24 mouse cellular contexts compared by ENCODE assay signal in the genomic region with DNA sequence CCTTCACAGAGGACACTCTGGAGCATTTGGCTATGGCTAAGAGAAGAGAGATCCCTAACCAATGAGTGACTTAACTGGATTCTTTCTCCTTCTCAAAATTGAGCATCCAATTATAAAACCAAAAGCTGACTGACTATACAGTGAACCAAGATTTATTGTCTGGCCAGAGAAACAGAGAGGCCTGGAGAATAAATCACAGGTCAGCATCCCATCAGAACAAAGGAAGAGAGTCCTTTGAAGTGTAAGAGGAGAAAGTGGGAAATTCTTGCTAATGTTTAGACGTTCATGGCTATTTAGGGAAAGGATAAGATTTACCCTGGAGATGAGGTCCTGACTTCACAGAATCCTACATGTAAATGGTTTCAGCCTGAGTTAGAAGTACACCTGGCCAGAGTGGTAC.
"Had no signal": no experiment of that assay in that cellular context is flagged by ENCODE, and none has a peak within 500 bp of the region (broad histone marks: within the 10 kb centered on the region; RNA-seq: fewer than 3 reads in every experiment).

No protein-coding gene starts in this region.

- H3K4me3 ChIP-seq: heart, embryonic 10.5 days; heart, embryonic 12.5 days; hindbrain, embryonic 10.5 days; hindbrain, embryonic 12.5 days; intestine, embryonic 15.5 days; left cerebral cortex, adult 2 months; limb, embryonic 10.5 days; limb, embryonic 12.5 days; liver, embryonic 13.5 days; liver, embryonic 15.5 days had no signal

- H3K9me3 ChIP-seq: heart, embryonic 10.5 days; heart, embryonic 12.5 days; hindbrain, embryonic 10.5 days; hindbrain, embryonic 12.5 days; intestine, embryonic 15.5 days; limb, embryonic 10.5 days; limb, embryonic 12.5 days; liver, embryonic 13.5 days; liver, embryonic 15.5 days had no signal

- H3K4me1 ChIP-seq: heart, embryonic 10.5 days; heart, embryonic 12.5 days; hindbrain, embryonic 10.5 days; hindbrain, embryonic 12.5 days; intestine, embryonic 15.5 days; liver, embryonic 13.5 days; liver, embryonic 15.5 days had no signal

- H3K4me2 ChIP-seq: heart, embryonic 12.5 days; hindbrain, embryonic 12.5 days; hindbrain, embryonic 14.5 days; intestine, embryonic 15.5 days; limb, embryonic 12.5 days; liver, embryonic 11.5 days; liver, embryonic 13.5 days; liver, embryonic 15.5 days had no signal

- H3K27ac ChIP-seq: heart, embryonic 10.5 days; hindbrain, embryonic 10.5 days; hindbrain, embryonic 12.5 days; hindbrain, embryonic 14.5 days; intestine, embryonic 15.5 days; left cerebral cortex, adult 2 months; limb, embryonic 10.5 days; limb, embryonic 12.5 days; liver, embryonic 13.5 days; liver, embryonic 15.5 days had no signal

- H3K27me3 ChIP-seq: heart, embryonic 12.5 days; hindbrain, embryonic 12.5 days; intestine, embryonic 15.5 days; limb, embryonic 12.5 days; liver, embryonic 13.5 days; liver, embryonic 15.5 days had no signal

- H3K9ac ChIP-seq: heart, embryonic 12.5 days; hindbrain, embryonic 12.5 days; hindbrain, embryonic 14.5 days; intestine, embryonic 15.5 days; limb, embryonic 12.5 days; liver, embryonic 13.5 days; liver, embryonic 15.5 days; liver, postnatal 0 days had no signal

- ATAC-seq: inflammation-experienced regulatory T-cells, adult 6 months; intestine, embryonic 15.5 days; intestine, postnatal 0 days; liver, postnatal 0 days had no signal

- H3K36me3 ChIP-seq: heart, embryonic 10.5 days; heart, embryonic 12.5 days; hindbrain, embryonic 10.5 days; hindbrain, embryonic 12.5 days; intestine, embryonic 15.5 days; limb, embryonic 10.5 days; limb, embryonic 12.5 days; liver, embryonic 13.5 days; liver, embryonic 15.5 days had no signal

- DNase-seq: gastrocnemius, postnatal 14 days; gastrocnemius, postnatal 36 days; heart, postnatal 10 days; heart, postnatal 4 days; kidney, adult 2 months; kidney, adult 9 months; kidney, postnatal 10 days; kidney, postnatal 36 days; liver; liver, embryonic 13.5 days; liver, postnatal 0 days had no signal
